ENCODE assay signal across 13 mouse cellular contexts in the genomic region with DNA sequence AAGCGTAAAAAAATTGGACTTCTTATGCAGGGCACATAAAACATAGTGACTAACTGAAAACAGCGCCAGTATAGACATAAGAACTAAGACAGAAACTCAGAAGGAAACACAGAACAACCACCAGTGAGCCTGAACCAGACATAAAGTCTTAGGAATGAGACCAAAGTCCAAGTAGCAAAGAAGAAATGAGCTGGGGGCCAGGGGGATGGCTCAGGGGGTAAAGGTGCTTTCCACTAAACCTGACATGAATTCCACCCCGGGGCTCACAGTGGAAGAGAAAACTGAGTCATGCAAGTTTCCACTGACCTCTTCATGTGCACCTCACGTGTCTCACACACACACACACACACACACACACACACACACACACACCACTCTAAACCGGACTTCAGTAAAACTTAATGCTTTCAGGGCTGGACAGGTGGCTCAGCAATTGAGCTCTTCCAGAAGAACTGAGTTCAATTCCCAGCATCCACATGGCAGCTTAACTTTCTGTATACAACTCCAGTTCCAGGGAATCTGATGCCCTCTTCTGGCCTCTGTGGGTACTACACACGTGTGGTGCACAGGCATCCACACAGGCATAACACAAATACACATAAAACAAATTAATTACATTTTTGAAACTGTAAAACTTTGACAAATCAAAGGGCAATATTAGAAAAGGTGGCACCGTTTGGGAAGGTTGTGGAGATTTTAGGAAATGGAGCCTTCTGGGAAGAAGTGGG. TPM values are rescaled to one million over a fixed set of nuclear protein-coding genes. Genes with fewer than 3 reads are reported as not detected.
DNase-seq lines count a peak whose midpoint lies in the region; TF ChIP-seq lines count a peak whose summit lies in the region.
"Had no signal": no experiment of that assay in that cellular context is flagged by ENCODE, and none has a peak within 500 bp of the region (broad histone marks: within the 10 kb centered on the region; RNA-seq: fewer than 3 reads in every experiment).

No protein-coding gene starts in this region.

- no peak for DNase-seq in left cerebral cortex, adult 2 months (ENCODE audit: extremely low spot score in 1 of 2, low spot score in 2 of 2)
- no peak for DNase-seq in left cerebral cortex, adult 9 months (ENCODE audit: low spot score in 2 of 2)
- DNase-seq in A20 (ENCODE audit: low read depth, low spot score) = peak; percentile 31
- DNase-seq in induced T-regulatory cell, adult 2 months (ENCODE audit: low read depth) = peak; percentile 29
- no peak for DNase-seq in ovary, postnatal 14 days (ENCODE audit: low spot score)
- no peak for DNase-seq in gastrocnemius, postnatal 14 days
- DNase-seq: adrenal gland, postnatal 36 days; cerebellum, adult 11-12 months; lung, adult 2 months; right cerebral cortex, adult 18-20 months had no signal

- H3K27ac ChIP-seq in left cerebral cortex, adult 2 months = no peak overlapping the region
- H3K27ac ChIP-seq: heart, embryonic 13.5 days; neural tube, embryonic 12.5 days had no signal

- intact Hi-C loops in left cerebral cortex, adult 2 months (cut with DNase I) = no loop called here
- intact Hi-C loops in gastrocnemius, postnatal 14 days (cut with DNase I; ENCODE audit: low total_unique reads) = no loop called here

- no peaks in the 10 kb centered on the region for H3K27me3 ChIP-seq in E14TG2a.4 (ENCODE audit: insufficient read depth, low read length)
- H3K27me3 ChIP-seq: heart, embryonic 13.5 days; neural tube, embryonic 12.5 days had no signal

- H3K9me3 ChIP-seq in E14TG2a.4 (ENCODE audit: low read length) = no peaks in the 10 kb centered on the region
- H3K9me3 ChIP-seq: heart, embryonic 13.5 days; neural tube, embryonic 12.5 days had no signal

- peak; percentile 32 for TF ChIP-seq CTCF in left cerebral cortex, adult 2 months (IDR thresholded peaks at IDR 0.05)
- TF ChIP-seq CTCF in E14TG2a.4 (conservative IDR thresholded peaks at IDR 0.05; ENCODE audit: low read length) = peak; percentile 90

- H3K4me3 ChIP-seq in left cerebral cortex, adult 2 months = no peak overlapping the region
- no peak overlapping the region for H3K4me3 ChIP-seq in E14TG2a.4 (replicated peaks; ENCODE audit: low read length)
- H3K4me3 ChIP-seq: heart, embryonic 13.5 days; neural tube, embryonic 12.5 days had no signal

- peaks cover 38% of the 10 kb centered on the region for H3K4me1 ChIP-seq in E14TG2a.4 (replicated peaks; ENCODE audit: low read depth, low read length)
- H3K4me1 ChIP-seq: neural tube, embryonic 12.5 days had no signal

- H3K36me3 ChIP-seq in E14TG2a.4 (ENCODE audit: insufficient read depth, low read length) = peaks cover 19% of the 10 kb centered on the region
- H3K36me3 ChIP-seq: neural tube, embryonic 12.5 days had no signal

RNA-seq across cellular contexts. Expression of gene Ralb, which starts 23.2 kb away (rescaled TPM):
- 10 to 100 TPM; 21.1 to 25.9 TPM for total RNA-seq in left cerebral cortex, adult 2 months (2021)
- 10 to 100 TPM; 17.2 to 18.9 TPM for total RNA-seq in gastrocnemius, postnatal 14 days (2021)

RNA-seq across cellular contexts. Expression of gene Tmem185b, which starts 44.6 kb away (rescaled TPM):
- 10 to 100 TPM; 16.7 to 18.4 TPM for total RNA-seq in left cerebral cortex, adult 2 months (2021)
- 1 to 10 TPM; 5.5 to 5.9 TPM for total RNA-seq in gastrocnemius, postnatal 14 days (2021)

RNA-seq across cellular contexts. Expression of gene Inhbb, which starts 59.3 kb away (rescaled TPM):
- total RNA-seq in left cerebral cortex, adult 2 months (2021) = 1 to 10 TPM; 4.7 to 5.2 TPM
- total RNA-seq in gastrocnemius, postnatal 14 days (2021) = under 1 TPM; 0.16 to 0.53 TPM

Comparison
In these comparisons a context has a peak if more than half of its experiments do, and no peak if none do; other contexts are left out.
1. DNase-seq: peak in A20 (single experiment) and induced T-regulatory cell, adult 2 months (single experiment); none in left cerebral cortex, adult 2 months (0 of 2), left cerebral cortex, adult 9 months (0 of 2), ovary, postnatal 14 days (single experiment) and gastrocnemius, postnatal 14 days (single experiment).